Mouse (Mus musculus): ENCODE measurements around the gene Kcnk12.

Kcnk12 gene

DNA sequence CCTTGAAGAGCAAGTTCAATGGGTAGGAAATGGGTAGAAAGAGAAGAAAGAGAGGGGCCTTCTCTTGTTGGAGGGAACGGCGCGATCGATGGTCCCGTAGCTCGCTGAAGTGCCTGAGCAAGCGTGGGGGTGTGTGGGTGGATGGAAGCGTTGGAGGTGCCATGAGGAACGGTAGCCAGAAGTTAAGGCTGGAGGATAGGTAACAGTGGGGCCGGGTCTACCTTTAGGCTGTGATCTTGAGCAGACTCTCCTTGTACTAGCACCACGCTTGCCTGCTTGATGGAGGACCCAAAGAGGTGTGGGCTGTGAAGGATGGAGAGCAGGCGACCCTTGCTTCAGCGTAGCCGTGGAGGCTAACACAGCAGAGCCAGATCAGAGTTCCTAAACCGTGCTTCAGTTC lies 12.1 kb downstream of the Kcnk12 start:
- DNase-seq (ENCODE audit: low spot score) = no peak

DNA sequence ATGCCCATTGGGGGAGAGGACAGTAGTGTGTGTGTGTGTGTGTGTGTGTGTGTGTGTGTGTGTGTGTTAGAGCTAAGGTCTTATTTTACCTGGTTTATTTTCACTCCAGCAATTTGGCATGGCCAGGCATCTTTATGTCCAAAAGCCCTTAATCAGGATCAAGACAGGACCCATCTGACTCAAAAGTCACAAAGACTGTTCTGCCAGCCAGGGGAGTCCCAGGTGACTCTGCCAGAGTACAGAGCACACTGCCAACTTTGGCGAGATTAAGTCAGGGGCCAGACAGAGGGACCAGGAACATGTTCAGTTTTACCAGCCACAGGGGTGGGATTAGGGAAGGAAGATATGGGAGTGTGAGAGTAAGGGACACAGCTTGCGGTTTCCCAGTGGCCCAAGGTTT lies 12.9 kb downstream of the Kcnk12 start:
- no peak for DNase-seq (ENCODE audit: low spot score)

DNA sequence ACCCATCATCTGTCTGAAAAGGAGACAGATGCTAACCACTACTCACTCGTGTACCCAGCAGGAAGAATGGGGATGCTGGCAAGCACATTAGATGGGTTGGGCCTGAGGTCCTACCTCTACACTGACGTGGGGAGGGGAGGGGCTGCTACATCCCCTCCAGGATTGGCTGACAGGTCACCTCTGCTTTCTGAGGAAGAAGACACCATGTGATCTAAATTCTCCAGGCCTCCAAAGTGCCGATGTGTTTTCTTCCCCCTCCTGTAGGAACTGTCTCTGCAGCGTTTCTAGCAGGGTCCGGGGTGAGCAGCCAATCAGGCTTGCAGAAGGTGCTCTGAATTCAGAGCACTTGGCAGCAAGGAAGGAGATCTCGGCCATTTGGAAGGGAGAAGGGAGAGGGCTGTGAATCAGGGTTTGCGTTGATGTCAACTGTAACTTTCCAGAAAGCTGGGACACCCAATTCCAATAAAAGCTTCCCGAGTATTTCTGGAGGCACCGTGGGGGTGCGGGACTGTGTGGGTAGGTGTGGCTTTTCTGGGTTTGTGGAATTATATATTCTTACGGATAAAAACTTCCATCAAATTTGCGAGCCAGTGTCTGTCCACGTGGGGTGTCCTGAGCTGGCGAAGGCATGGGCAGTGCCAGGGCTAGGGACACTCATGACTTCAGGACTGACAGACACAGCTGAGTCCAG lies 13.5 kb downstream of the Kcnk12 start:
- DNase-seq (ENCODE audit: low spot score) = no peak

DNA sequence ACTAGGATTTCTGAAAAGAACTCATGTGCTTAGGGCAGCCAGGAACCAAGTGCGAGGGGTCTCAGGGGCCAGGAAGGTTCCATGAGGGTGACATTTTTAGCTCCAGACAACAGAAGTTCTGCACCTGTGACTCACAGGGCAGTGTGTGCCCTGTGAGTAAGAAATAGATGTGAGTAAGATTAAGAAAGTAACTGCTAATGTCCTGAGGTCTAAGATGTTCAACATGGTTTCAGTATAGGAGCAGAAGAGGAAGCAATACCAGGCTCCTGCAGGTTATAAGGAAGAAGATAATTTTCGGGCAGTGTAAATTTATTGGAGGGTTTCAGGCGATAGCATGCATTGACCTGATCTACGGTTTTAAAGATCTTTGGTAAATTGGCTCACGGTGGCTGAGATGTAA lies 16.6 kb downstream of the Kcnk12 start:
- no peak for DNase-seq (ENCODE audit: low spot score)

DNA sequence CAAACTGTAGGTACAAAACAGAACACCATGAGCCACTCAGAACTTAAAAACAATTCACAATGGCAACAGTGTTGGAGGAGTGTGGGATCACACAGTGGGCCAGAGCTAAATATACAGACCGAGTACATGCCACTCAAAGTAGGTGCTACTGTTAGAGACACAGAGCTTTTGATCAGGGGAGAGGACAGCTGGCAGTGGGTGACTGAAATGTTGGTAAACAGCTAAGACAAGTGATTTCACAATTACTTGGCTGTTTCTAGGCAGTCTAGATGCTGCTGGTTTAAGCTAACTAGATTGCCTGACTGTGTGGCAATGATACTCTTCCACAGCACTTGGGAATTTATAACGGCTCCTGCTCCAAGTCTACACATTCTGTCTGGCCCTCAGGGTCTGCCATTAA lies 17.6 kb downstream of the Kcnk12 start:
- DNase-seq (ENCODE audit: low spot score) = no peak

DNA sequence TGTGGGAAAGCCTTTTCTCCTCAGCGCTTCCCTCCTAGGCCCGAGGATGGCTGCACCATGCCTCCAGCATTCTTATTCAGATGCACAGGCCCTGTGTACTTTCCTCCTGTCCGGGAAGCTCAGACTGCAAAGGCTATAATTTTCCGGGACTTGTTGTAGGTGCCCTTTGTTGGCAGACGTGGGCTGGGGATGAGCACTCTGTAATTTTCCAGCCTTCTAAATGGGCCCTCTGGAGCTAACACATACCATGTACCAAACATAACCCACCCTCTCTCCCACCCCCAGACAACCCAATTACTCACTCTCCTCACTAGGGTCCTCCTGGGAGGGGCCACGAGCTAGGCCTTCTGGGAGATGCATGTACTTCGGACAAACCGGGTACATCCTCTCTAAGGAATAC lies 22.8 kb downstream of the Kcnk12 start:
- no peak for DNase-seq (ENCODE audit: low spot score)

DNA sequence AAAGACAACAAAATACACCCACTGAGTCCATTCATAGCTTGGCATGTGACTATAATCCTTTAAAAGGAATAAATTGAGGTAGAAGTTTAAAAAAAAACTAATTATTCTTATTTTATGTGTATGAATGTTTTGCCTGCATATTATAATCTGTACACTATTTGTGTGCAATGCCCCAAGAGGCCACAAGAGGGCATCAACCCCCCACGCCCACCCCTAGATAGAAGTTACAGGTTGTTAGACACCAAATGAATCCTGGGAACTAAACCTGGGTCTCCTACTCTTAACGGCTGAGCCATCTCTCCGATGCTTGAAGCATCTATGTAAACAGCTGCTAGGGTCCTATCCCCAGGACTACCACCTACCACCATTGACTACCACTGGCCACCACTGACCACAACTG lies 24.6 kb downstream of the Kcnk12 start:
- DNase-seq (ENCODE audit: low spot score) = peak; percentile 17

DNA sequence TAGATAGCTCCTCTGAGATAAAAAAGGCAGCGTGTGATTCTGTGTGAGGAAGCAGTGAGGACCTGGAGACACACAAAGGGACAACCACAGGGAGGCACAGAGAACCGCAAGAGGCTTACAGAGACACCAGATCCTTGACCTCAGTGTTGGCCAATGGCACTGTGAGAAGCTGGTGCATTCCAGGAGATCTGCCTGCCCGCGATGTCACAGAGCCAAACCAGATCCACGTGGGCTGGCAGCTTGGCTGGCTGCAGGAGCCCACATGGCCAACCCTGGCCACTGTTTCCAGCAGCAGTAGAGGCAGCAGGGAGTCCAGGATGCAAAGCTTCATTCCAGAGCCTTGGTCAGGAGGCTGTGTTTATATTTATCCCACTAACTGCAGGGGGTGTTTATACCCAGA lies 27.0 kb downstream of the Kcnk12 start:
- no peak for DNase-seq (ENCODE audit: low spot score)

DNA sequence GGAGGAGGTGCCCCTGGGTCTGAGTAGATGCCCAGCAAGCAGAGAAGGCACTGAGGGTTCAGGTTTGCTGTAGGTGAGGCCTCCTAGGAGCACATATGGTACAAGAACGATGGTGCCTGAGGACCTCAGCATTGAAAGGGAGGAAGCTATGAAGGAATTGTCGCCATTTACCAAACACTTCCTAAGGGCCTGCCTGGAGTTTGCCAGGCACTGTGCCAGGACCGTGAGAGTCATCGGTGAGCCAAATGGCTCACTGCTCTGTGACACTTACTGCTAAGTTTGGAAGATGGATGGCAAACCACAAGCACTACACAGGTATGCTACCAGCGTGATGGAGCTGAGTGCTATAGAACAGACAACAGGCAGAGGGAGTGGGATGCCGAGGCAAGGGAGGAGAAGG lies 30.9 kb downstream of the Kcnk12 start:
- DNase-seq (ENCODE audit: low spot score) = no peak

DNA sequence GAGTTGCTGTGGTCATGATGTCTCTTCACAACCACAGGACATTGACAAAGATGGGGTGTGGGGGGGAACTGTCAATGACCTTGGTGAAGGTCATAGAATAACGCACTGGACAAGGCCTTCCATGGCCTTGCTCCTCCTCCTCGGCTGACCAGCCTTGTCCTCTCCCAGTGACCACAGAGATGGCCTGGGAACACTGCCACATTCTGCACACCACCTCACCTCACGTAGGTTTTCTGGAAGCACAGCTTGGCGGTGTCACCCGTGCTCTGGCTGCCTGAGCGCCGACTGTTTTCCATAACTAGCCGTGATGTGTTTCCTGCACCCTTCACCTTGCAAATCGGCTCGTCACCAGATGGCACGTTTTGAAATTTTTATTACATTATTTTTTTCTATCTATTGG lies 32.8 kb downstream of the Kcnk12 start:
- DNase-seq (ENCODE audit: low spot score) = no peak

DNA sequence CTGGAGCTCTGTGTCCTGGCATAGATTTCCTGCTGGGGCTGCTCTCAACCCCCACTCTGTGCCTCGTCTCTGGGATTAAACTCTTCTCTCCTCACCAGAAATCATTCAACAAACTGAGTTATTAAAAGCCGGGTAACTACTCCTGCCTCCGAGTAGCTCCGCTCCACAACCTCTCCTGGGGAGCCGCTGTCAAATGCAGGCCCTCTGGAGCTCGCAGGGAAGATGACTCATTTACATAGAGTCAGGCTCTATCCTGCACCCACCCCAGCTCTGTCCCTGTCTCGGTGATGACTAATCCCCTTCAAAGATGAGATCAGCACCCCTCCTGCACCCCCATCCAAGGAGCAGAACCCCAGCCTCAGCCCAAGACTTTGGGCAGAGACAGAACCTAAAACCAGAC lies 34.6 kb downstream of the Kcnk12 start:
- DNase-seq (ENCODE audit: low spot score) = no peak

DNA sequence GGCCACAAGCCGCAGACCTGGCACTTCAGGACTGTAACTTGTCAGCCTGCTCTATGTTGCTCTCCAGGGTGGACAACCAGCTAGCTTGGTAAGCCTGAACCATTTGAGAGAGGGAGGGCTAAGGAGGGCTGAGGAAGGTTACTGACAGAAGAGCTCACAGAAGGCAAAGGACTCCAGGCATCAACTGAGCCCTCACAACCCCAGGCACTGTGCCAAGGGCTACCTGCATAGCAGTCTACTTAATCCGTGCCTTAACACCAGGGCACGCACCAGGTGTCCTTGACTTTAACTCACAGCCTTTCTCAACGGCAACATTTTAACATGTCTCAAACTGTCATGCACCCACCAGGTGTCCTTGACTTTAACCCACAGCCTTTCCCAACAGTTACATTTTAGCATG lies 37.5 kb downstream of the Kcnk12 start:
- DNase-seq (ENCODE audit: low spot score) = no peak

DNA sequence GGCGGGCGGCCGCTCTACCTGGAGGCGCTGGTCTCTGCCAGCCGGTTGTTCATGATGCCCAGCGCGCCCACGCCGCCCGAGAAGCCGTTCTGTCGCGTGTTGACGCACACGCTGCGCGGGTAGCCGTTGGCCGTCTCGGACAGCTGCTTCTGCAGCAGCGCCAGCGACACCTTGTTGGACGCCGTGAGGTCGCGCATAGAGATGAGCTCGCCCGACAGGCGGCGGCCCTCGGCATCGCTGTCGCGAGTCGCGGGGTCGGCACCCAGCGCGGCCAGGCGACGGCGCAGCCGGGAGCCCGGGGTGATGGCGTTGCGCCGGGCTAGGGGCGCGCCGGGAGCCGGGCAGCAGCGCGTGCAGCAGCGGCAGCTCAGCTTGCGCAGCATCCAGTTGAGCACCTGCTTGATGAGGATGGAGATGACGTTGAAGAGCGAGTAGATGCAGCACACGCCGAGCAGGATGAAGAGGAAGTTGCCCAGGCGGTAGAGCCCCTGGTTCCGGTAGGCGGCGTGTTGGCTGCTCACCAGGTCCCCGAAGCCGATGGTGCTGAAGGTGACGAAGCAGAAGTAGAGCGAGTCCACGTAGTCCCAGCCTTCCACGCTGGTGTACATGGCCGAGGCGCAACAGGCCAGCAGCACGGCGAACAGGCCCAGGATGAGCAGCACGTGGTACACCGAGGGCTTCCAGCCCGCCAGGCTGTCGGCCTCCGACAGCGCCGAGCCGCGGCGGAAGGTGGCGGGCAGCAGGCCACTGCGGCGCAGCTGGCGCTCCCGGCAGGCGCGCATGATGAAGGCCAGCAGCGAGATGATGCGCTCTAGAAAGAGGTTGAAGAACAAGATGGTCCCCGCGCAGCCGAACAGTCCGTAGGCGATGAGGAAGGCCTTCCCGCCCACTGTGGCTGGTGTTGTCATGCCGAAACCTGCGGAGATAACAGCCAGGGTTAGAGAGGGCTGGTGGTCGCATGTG lies 51.6 kb downstream of the Kcnk12 start:
- DNase-seq (ENCODE audit: low spot score) = peak; percentile 57

DNA sequence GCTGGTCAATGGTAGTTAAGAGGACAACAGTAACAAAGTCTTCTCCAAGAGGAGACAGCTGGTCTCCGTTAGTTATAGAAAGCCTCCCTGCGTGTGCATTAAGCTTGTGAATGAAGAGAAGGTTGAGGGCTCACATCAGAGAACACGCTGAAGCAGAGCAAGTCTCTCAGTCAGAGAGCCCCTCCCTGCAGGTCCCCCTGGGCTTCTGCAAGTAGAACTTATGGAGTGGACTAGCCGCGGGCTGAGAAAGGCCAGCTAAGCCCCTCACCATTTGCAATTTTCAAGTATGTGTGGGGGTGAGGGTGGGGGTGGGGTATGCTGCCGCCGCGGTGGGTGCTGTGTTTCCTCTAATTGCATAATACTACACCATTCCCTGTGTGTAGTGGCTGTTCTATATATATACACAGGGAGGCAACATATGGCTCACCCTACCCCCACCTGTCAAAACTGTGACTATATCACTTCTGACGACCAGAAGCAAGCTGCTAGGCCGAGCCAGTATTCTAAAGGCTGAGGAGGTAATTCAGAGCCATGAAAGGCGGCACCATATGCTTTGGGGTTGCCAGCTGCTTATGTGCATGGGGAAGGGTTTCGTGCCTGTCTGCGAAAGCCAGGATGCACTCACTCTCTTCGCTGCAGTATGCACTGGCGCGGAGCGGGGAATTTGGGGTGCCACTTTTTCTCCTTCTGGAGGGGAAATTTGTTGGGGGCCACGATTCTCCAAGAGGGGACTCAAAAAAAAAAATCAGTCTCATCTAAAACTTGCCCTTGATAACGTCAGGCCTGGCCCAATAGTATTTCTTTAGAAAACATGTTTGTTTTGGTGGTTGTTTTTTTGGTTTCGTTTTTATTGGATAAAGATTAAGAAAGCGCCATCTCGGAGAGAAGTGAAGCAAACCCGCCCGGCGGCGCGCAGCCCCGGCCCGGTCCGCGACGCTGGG lies 52.5 kb downstream of the Kcnk12 start:
- DNase-seq (ENCODE audit: low spot score) = peak; percentile 46

DNA sequence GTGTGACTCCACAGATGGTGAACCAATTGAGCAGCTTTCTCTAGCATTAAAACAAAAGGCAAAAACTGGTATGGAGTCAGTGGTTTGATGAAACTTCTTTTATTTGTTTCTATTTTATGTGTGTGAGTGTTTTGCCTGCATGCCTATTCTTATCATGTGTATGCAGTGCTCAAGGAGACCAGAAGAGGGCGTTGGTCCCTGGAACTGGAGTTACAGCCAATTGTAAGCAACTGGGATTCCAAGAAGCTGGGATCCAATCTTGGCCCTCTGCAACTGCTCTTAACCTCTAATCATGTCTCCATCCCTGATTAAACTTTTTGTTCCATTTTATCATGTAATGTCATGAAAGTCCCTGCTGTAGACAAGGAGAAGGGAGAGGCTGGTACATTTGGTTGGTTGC lies 58.0 kb downstream of the Kcnk12 start:
- no peak for DNase-seq (ENCODE audit: low spot score)

DNA sequence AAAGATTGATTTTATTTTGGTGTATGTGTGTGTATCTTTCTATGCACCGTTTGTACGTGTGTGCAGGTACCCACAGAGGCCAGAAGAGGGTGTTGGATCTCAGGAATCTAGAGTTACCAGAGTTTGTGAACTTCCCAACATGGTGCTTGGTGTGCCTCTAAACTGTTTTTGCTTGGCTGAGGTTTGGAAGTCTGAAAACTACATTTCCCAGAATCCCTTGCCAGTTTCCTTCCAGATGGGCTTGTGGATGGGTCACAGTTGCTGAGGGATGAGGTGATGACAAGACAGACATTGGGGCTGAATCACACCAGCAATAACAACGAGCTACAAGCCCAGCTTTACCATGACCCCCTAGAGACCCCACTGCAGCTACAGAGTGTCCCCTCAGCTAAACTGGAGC lies 60.6 kb downstream of the Kcnk12 start:
- peak; percentile 15 for DNase-seq (ENCODE audit: low spot score)

DNA sequence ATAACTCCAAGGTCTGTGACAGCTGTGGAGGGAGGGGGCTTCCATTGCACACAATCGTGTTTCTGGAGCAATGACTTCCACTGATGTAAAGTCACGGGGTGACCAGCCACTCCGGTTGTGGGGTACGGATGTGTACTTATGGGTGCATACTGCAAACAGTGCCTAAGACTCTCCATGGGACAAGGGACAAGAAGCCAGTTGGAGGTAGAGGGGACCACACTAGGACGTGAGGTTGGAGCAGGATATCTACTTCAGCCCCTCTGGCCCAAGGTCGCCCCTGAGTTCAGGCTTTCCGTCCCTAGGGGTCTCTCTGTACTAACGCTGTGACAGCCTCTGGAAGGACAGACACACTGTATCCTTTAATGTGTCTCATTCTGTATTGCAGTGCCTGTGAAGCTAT lies 63.3 kb downstream of the Kcnk12 start:
- no peak for DNase-seq (ENCODE audit: low spot score)

DNA sequence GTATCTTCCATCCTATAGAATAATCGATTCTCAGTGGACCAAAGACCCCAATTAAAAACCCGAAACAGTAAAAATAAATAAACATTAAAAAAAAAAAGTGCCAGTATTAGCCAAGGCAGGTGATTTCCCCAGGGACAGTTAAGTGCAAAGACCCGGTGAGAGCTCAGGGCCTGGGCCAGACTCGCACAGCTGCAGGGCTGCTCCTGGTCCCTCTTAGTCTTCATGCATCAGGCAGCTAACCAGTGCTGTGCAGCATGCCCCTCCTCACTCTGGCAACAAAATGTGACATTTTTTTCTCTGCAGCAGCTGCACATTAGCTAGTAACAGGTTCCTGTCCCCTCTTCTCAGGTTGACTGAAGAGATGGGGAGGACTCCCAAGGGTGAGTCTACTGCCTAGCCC lies 65.8 kb downstream of the Kcnk12 start:
- no peak for DNase-seq (ENCODE audit: low spot score)

DNA sequence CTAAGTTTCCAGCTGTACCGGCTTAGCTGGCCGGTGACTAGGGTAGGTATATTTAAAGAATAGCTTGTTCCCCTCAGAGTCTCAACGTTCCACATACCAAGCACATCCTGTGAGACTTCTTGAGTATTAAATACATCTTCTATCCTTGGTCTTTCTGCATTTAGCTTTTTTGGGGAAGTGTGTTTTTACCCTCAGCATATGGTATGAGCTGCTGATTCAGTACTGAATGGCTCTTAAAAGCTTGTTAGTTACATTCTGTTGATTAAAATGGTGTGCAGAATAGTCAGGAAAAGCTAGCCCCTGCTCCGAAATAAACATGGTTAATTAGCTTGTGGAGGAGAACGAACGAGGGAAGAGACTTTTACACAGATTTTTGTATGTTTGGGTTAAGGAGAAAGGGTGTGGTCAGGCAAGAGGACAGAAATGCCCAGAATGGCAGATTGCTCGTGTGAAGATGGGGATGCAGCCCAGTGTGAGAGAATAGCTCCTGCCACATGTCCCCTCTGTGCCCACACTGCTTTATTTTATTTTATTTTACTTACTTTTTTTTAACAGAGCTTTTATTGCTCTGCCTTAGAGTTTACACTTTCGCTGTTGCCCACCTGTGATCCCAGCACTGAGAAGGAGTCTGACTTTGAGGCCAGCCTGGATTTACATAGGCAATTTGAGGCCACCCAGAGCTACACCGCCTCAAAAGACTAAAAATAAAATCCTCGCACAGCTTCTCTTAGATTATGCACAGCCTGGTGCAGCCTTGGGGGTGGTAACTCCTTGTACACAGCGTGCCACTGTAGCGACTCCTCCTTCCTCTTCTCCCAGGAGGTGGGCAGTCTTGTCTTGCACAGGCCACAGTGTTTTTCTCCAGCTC lies 71.1 kb downstream of the Kcnk12 start:
- no peak for DNase-seq (ENCODE audit: low spot score)

DNA sequence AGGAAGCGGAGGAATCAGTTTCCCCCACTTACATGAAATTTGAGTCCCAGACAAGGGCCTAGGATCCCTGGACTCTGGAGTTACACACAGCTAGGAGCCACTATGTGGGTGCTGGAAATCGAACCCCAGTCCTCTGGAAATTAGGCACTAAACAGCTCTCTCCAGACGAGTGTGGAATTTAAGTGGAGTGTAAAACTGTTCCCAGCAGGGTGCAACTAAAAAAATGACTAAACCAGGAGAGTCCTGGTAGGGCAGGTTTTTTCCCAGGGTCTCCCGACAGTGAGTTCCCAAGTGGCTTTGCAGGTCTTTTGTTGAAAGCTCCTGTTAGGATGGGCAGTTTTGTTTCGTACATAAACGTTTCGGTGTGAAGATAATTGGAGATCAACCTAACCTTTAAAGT lies 73.1 kb downstream of the Kcnk12 start:
- no peak for DNase-seq (ENCODE audit: low spot score)

DNA sequence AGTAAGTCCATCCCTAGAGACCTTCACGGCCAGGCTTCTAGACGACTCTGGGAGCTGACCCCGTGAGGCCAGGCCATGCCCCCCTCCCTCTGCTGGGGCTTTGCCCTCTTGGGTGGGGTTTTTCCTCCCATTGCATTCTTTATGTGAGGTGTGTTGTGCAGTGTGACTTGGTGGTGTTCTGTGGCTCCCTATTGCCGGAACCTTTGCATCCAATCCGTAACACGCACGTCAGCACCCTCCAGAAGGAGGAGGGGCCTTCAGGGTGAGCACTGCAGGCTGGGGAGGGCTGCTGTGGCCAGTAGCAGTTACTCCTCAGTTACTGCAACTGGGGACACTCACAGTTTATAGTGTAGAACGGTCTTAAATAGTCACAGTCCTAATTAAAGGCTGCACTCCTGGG lies 97.7 kb downstream of the Kcnk12 start:
- no peak for DNase-seq (ENCODE audit: low spot score)
